Mouse (Mus musculus) megakaryocyte, embryonic 14.5 days (primary cell): ENCODE measurements around the gene Lbhd2. TPM values are rescaled to one million over a fixed set of nuclear protein-coding genes. Genes with fewer than 3 reads are reported as not detected.

Source experiments
- H3K27me3 ChIP-seq: replicated peaks from 2 replicates; pipeline ENCODE3; 2012; ENCODE audit warnings: inconsistent platforms
- H3K36me3 ChIP-seq: replicated peaks from 2 replicates; pipeline ENCODE3; 2012; ENCODE audit warnings: low read length, inconsistent platforms, mixed read lengths
- H3K4me1 ChIP-seq: 2 replicates; pipeline ENCODE4 v1.6.1; 2012; ENCODE audit warnings: inconsistent platforms
- H3K4me3 ChIP-seq: replicated peaks from 2 replicates; pipeline ENCODE3; 2012; ENCODE audit warnings: moderate library complexity, mild to moderate bottlenecking, inconsistent platforms
- H3K9me3 ChIP-seq: 2 replicates; pipeline ENCODE4 v1.6.1; 2012; ENCODE audit warnings: inconsistent platforms
- FLI1 ChIP-seq: IDR thresholded peaks from 2 replicates; pipeline ENCODE4 v1.6.1; 2012; ENCODE audit warnings: low read length, inconsistent platforms, mixed read lengths
- GATA1 ChIP-seq: IDR thresholded peaks from 3 replicates; pipeline ENCODE4 v1.6.1; 2012; ENCODE audit warnings: mixed read lengths, low read length, inconsistent platforms, borderline replicate concordance
- polyA plus RNA-seq: library from polyadenylated mRNA; stranded (reverse); fragments of >175 nt; gene quantifications from 2 replicates; pipeline ENCODE4 v1.2.3, GENCODE M21; 2012; ENCODE audit warnings: low replicate concordance; ENCODE audit not compliant: insufficient read depth

The Lbhd2 gene
- polyA plus RNA-seq, 1 experiment: not detected

DNA sequence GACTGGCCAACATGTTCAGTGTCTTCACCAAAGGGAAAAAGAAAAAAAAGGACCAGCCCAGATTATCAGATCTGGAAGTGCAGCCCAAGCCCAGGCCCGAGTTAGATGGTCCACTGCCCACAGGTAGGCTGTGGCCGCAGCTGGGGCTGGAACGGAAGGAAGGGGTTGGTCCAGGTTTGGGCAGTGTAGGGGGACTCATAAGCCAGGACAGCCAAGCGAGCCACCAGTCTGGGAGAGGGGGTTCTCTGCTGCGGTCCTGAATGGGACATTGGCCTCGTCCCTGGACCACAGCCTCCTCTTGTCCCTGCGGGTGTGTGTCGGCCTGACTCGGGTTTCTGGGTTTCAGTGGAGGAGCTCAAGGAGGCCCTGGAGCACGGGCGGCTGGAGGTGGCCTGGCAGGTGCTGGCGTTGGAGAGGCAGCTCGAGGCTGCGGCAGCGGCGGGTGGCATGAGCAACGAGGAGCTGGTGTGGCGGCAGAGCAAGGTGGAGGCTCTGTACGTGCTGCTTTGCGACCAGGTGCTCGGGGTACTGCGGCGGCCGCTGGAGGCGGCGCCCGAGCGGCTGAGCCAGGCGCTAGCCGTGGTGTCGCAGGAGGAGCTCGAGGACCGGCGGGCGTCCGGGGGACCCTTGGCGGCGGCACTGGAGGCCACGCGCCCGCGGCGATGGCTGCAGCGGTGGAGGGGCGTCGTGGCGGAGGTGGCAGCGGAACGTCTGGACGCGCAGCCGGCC, 38.7 kb downstream of the Lbhd2 start:
- TF ChIP-seq FLI1 (no peak), GATA1 (no peak)
- Histone ChIP-seq H3K36me3 (peaks cover 60% of the 10 kb centered on the region), H3K9me3 (no peaks in the 10 kb centered on the region), H3K4me3 (peak overlapping the region; percentile 75), H3K4me1 (peaks cover 93% of the 10 kb centered on the region), H3K27me3 (peaks cover 47% of the 10 kb centered on the region)

DNA sequence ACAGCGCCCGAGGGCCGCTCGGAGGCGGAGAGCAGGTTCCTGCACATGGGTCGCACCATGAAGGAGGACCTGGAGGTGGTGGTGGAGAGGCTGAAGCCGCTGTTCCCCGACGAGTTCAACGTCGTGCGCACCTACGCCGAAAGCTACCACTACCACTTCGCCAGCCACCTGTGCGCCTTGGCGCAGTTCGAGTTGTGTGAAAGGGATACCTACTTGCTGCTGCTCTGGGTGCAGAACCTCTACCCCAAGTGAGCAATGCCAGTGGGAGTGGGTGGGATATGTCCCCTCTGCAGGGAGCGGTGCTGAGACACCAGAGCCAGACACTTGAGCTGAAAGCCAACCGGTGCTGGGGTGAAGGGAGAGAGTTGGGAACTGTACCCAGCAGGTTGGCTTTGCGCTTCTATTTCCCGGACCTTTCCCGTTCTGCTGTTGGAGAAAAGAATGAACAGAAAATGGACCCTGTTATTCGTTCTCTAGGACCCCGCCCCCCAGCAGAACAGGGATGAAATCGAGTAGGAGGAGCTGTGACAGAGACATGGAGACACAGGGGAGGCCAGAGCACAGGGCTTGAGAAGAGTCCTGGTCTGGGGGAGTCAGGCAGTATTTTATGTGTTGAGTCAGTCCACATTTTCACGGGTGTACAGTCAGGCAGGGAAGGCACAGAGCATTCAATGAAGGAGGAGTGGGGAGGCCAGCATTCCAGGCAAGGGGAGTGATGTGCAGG, 39.4 kb downstream of the Lbhd2 start:
- Histone ChIP-seq H3K9me3 (no peaks in the 10 kb centered on the region), H3K4me3 (peak overlapping the region; percentile 75), H3K4me1 (peaks cover 95% of the 10 kb centered on the region), H3K36me3 (peaks cover 67% of the 10 kb centered on the region), H3K27me3 (peaks cover 51% of the 10 kb centered on the region)
- no peak for TF ChIP-seq FLI1
- no peak for TF ChIP-seq GATA1

DNA sequence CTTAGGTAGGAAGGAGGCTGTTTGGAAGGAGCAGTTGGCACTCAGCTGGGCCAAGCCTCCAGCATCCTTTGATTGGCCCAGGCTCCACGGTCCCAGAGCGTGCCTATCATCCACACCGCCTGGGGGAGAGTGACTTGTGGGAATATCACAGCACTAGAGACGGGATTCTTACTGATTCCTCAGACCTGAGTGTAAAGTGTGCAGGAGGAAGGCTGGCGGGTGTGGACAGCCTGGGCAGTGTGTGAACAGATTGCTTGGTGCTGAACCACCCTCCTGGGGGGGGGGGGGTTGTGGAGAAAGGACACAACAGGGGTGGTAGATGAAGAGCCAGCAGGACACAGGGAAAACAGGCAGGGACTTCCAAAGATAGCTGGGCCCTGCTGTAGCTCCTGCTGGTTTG, 40.1 kb downstream of the Lbhd2 start:
- Histone ChIP-seq H3K9me3 (no peaks in the 10 kb centered on the region), H3K27me3 (peaks cover 56% of the 10 kb centered on the region), H3K4me3 (peak overlapping the region; percentile 67), H3K4me1 (peaks cover 88% of the 10 kb centered on the region), H3K36me3 (peaks cover 74% of the 10 kb centered on the region)
- TF ChIP-seq FLI1: no peak
- TF ChIP-seq GATA1: no peak

DNA sequence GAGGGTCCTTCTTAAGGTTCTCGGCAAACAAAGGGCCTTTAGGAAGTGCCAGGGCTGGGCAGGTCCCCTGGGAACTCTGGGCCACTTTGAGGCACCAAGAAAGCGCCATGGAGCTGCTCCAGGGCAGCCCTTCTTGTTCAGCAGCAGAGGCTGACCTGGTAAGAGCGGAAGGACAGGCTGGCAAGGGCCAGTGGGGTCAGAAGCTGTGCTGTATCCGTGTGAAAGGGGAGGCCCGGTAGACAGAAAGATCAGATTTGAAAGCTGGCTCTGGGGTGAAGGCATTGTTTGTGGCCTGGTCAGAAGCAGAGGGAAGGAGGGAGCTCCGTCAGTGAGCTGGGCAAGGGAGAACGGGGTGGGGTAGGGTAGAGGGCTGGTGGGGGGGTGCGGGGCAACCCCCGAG, 40.7 kb downstream of the Lbhd2 start:
- H3K27me3 ChIP-seq: peaks cover 55% of the 10 kb centered on the region
- H3K36me3 ChIP-seq: peaks cover 80% of the 10 kb centered on the region
- no peaks in the 10 kb centered on the region for H3K9me3 ChIP-seq

DNA sequence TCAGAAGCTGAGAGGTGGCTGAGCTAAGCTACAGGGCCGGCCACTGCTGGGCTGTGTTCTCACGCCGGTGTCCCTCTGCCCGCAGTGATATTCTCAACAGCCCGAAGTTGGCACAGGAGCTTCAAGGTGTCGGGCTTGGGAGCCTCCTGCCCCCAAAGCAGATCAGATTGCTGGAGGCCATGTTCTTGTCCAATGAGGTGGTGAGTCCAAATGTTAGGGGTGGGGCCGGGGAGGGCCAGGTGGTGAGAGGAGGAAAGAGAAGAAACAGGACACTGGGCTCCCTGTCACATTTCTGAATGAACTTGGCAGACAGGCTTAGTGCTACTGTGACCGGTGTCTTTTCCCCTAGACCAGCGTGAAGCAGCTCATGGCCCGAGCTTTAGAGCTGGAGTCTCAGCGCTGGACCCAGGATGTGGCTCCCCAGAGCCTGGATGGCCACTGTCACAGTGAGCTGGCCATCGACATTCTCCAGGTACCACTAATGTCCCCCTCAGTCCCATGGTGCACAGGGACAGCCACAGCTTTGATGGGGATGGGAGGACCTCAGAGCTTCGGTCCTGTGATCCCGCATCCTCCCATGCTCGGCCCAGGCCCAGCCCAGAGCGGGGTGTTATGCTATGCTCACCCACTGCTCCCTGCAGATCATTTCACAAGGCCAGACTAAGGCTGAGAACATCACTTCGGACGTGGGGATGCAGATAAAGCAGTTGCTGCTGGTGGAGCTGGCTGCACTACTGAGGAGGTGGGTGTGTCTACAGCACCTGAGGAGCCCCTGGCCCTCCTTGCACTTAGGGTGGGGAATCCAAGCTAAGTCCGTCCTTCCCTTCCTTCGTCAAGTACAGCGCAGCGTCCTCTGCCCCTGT, 41.5 kb downstream of the Lbhd2 start:
- peaks cover 88% of the 10 kb centered on the region for H3K36me3 ChIP-seq
- peaks cover 78% of the 10 kb centered on the region for H3K4me1 ChIP-seq
- peak overlapping the region; percentile 21 for H3K4me3 ChIP-seq
- no peaks in the 10 kb centered on the region for H3K9me3 ChIP-seq
- TF ChIP-seq GATA1 (no peak), FLI1 (no peak)
- H3K27me3 ChIP-seq: peaks cover 59% of the 10 kb centered on the region

More for the DNA sequence above, 40.7 kb downstream of the Lbhd2 start:
- Histone ChIP-seq H3K4me1 (peaks cover 82% of the 10 kb centered on the region), H3K4me3 (no peak overlapping the region)
- TF ChIP-seq GATA1 (no peak), FLI1 (no peak)

DNA sequence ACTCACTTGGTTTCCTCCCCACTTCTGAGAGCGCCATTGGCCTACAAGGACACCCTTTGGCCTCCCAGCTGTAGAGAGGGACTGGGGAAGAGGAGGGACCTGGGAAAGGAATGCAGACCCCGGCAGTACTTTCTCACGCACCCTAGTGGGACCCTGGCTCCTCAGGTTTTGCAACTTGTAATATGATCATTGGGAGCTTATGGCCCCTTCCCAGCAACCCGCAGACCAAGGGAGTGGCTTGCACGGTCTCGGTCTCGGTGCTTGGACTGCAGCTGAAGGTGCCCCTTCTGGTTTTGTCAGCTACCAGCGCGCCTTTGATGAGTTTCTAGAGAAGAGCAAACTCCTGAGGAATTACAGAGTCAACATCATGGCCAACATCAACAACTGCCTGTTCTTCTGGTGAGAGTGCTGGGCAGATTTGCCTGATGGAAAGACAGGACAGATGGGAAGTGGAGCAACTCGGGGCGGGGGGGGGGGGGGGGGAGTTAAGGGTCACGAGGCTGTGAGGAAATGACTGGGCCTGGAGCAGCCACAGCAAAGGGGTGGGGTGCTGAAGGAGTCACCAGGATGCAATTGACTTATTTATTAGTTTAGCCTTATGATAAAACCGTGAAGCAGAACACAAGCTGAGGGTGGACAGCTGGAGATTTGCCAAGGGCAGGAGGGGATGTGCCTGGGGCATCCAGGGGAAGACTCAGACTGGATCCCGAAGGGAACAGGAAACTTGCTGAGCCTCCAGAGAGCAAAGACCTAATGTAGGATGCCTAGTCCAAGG, 42.5 kb downstream of the Lbhd2 start:
- H3K4me3 ChIP-seq: no peak overlapping the region
- TF ChIP-seq GATA1 (no peak), FLI1 (no peak)
- H3K27me3 ChIP-seq: peaks cover 68% of the 10 kb centered on the region
- peaks cover 70% of the 10 kb centered on the region for H3K4me1 ChIP-seq
- no peaks in the 10 kb centered on the region for H3K9me3 ChIP-seq
- peaks cover 98% of the 10 kb centered on the region for H3K36me3 ChIP-seq

DNA sequence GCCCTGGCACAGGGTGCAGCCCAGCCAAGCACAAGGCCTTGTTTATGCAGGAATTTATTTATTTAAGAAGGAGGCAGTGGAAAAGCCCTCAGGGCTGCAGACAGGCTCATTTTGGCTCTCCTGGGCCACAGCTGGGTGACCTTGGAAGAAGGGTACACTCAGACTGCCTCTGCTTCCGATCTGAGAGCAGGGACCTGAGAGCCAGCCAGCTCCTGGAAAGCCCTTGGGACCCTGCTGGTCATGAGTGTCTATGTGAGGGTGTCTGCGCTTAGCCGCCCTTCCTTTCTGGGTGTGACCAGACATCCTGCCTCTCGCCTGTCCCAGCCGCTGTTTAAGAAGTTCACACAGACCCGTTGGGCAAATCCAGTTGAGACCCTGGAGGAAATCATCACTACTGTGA, 43.8 kb downstream of the Lbhd2 start:
- Histone ChIP-seq H3K4me3 (no peak overlapping the region), H3K4me1 (peaks cover 62% of the 10 kb centered on the region), H3K9me3 (no peaks in the 10 kb centered on the region), H3K36me3 (peaks cover 96% of the 10 kb centered on the region), H3K27me3 (peaks cover 72% of the 10 kb centered on the region)
- no peak for TF ChIP-seq FLI1
- TF ChIP-seq GATA1: no peak

DNA sequence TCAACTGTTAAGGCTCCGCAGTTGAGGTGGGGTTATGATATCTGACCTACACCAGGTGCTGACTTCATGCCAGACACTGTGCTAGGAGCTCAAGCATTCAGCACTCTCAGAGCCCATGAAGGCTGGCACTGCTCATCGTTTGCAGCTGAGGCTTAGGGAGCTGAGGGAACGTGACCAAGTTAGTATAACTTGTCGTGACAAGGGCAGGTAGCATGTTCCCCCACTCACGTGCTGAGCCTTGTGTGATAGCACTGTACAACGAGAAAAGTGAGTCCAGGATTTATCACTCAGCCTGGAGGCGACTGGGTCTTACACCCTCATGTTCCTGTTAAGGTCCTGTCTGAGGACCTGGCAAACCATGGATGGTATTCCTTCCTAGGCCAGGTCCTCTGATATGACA, 45.0 kb downstream of the Lbhd2 start:
- Histone ChIP-seq H3K27me3 (peaks cover 75% of the 10 kb centered on the region), H3K9me3 (no peaks in the 10 kb centered on the region), H3K4me1 (peaks cover 62% of the 10 kb centered on the region), H3K4me3 (no peak overlapping the region), H3K36me3 (peaks cover 84% of the 10 kb centered on the region)
- TF ChIP-seq FLI1: no peak
- TF ChIP-seq GATA1: no peak

DNA sequence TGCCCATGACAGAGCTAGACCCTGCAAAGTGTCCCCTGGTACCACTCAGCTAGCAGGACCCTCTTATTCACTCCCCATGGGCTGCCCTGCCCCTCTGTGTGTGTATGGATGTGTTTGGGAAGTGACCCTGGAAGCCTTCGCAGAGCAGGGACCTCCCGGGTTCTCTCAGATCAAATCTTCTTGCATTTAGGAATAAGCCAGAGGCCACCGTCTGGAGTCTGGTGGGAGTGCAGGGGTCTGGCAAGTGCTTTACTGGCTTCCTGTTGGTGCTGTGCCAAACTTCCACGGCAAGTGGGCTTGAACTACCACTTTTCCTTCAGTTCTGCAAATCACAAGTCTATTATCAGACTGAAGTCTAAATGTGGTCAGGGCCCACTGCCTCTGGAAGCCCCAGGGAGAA, 47.4 kb downstream of the Lbhd2 start:
- H3K4me3 ChIP-seq: no peak overlapping the region
- TF ChIP-seq FLI1 (no peak), GATA1 (no peak)
- peaks cover 83% of the 10 kb centered on the region for H3K27me3 ChIP-seq
- H3K36me3 ChIP-seq: peaks cover 60% of the 10 kb centered on the region
- H3K4me1 ChIP-seq: peaks cover 60% of the 10 kb centered on the region
- no peaks in the 10 kb centered on the region for H3K9me3 ChIP-seq
